Mouse (Mus musculus) C2C12 (cell line): ENCODE measurements around the gene Kif27.

Experiments used
- CTCF ChIP-seq: IDR thresholded peaks from one replicate; pipeline ENCODE4 v1.5.1; 2011; ENCODE audit not compliant: control insufficient read depth, insufficient read depth, insufficient read length
- USF1 ChIP-seq: IDR thresholded peaks from one replicate; pipeline ENCODE4 v1.6.1; 2011; ENCODE audit warnings: low read depth, mild to moderate bottlenecking, control low read depth, moderate library complexity

GRCm38 (mm10) chr13:58366373-58366772 is 7.5 kb upstream of the Kif27 start:
- TF ChIP-seq CTCF (no peak), USF1 (no peak)
